Mouse (Mus musculus) small intestine, adult 2 months (tissue): ENCODE measurements around the gene Pth2. TPM values are rescaled to one million over a fixed set of nuclear protein-coding genes. Genes with fewer than 3 reads are reported as not detected.

Experiments
- H3K27ac ChIP-seq: fragments of 200-500 bp; 2 replicates; pipeline ENCODE4 v1.5.1; 2012; ENCODE audit warnings: low read depth, low read length, control low read depth, inconsistent platforms; ENCODE audit not compliant: insufficient read depth
- H3K27me3 ChIP-seq: fragments of 200-500 bp; 2 replicates; pipeline ENCODE4 v1.6.1; 2012; ENCODE audit warnings: mild to moderate bottlenecking, moderate library complexity, low read length, inconsistent platforms; ENCODE audit not compliant: control insufficient read depth, insufficient read depth
- H3K36me3 ChIP-seq: fragments of 200-500 bp; 2 replicates; pipeline ENCODE4 v1.6.1; 2012; ENCODE audit warnings: mild to moderate bottlenecking, low read length, control low read depth, inconsistent platforms; ENCODE audit not compliant: control insufficient read depth, insufficient read depth
- H3K4me1 ChIP-seq: fragments of 200-500 bp; 2 replicates; pipeline ENCODE4 v1.6.1; 2012; ENCODE audit warnings: low read length, inconsistent platforms, mixed read lengths; ENCODE audit not compliant: control insufficient read depth, insufficient read depth, insufficient read length
- H3K4me3 ChIP-seq: fragments of 200-500 bp; 2 replicates; pipeline ENCODE4 v1.5.1; 2012; ENCODE audit warnings: low read depth, mild to moderate bottlenecking, control low read depth, inconsistent platforms, low read length, moderate library complexity
- CTCF ChIP-seq: fragments of 200-500 bp; IDR thresholded peaks from 2 replicates; pipeline ENCODE4 v1.5.1; 2012; ENCODE audit warnings: low read depth, mild to moderate bottlenecking, control low read depth, inconsistent platforms, low read length, moderate library complexity, mixed read lengths; ENCODE audit not compliant: insufficient replicate concordance, insufficient read length; ENCODE audit errors: extremely low read depth
- POLR2A ChIP-seq: fragments of 200-500 bp; IDR thresholded peaks from 2 replicates; pipeline ENCODE4 v1.6.1; 2012; ENCODE audit warnings: low read depth, mild to moderate bottlenecking, control low read depth, inconsistent platforms, low read length, moderate library complexity
- WGBS: fragments of 180-500 bp; shearing (Covaris S2); methylation state at CpG from one replicate; pipeline ENCODE4 v1.1.7; 2018; 5-methylcytosine and 5-hydroxymethylcytosine counted together
- polyA plus RNA-seq: library from polyadenylated mRNA; depleted of rRNA; stranded (reverse); fragments of >200 nt; gene quantifications from 2 replicates; pipeline ENCODE4 v1.2.3, GENCODE M21; 2012

Gene Pth2
- polyA plus RNA-seq, 1 experiment, result not detected

DNA sequence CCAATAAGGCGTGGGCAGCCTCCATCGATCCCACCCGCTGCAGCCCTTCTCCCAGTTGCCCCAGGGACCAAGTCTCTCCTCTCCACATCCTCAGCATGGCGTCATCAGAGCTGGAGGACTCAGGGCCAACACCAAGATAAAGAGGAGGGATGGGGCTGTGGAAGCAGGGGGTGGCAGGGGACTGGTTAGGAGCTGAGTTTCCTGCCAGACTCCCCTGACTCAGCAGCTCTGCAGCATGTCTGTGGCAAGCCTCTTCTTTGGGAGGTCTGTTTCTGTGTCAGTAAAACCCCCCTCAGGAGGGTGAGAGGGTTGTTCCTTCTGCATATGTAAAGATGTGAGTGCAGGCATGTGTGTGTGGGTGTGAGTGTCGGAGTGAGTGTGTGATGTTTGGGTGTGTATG lies 16.2 kb downstream of the Pth2 start:
- H3K36me3 ChIP-seq, result no peaks in the 10 kb centered on the region
- no peak overlapping the region for H3K27ac ChIP-seq
- TF ChIP-seq POLR2A (no peak), CTCF (no peak)
- WGBS, result 66% methylated on average over 5 of the region's 5 CpGs
- H3K27me3 ChIP-seq, result no peaks in the 10 kb centered on the region
- no peaks in the 10 kb centered on the region for H3K4me1 ChIP-seq
- no peak overlapping the region for H3K4me3 ChIP-seq

DNA sequence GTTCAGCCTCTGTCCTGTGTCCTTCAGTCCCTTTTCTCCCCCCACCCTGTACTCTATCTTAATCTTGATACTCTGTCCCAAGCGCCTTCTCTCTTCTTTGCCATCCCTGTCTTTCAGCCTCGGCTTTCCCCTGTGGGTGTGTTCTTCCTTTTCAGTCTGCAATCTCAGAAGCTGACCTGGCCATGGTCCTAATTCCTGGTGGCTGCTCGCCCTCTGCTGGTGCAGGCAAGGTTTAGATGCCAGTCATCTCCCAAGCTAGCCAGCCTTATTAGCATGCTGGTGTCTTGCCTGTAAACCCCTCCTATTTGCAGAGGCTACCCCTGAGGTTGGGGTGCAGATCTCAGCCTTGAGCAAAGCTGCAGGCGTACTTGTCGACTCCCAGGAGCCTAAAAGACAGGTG lies 17.6 kb downstream of the Pth2 start:
- no peak overlapping the region for H3K27ac ChIP-seq
- TF ChIP-seq POLR2A, result no peak
- peak; percentile 75 for TF ChIP-seq CTCF
- no peak overlapping the region for H3K4me3 ChIP-seq
- no peaks in the 10 kb centered on the region for H3K27me3 ChIP-seq
- no peaks in the 10 kb centered on the region for H3K4me1 ChIP-seq
- 12% methylated on average over 5 of the region's 5 CpGs for WGBS
- no peaks in the 10 kb centered on the region for H3K36me3 ChIP-seq

DNA sequence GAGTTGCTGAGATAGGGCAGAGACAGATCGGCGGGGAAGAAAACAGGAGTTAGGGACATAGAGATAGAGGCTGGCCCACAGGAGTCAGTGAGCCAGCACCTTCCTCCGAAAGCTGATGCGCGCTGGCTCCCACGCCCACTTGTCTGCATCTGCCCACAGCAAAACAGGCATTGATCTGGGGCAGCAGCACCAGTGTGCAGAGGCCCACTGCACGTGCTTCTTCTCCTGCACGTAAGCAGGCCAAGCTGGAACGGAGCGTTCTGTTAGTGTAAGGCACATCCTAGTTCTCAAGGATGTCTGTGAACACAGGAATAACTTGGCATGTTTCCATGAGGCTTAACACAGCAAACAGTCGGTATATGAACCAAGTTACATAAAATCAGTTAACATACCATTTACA lies 18.2 kb downstream of the Pth2 start:
- no peaks in the 10 kb centered on the region for H3K4me1 ChIP-seq
- H3K27ac ChIP-seq, result no peak overlapping the region
- no peaks in the 10 kb centered on the region for H3K27me3 ChIP-seq
- TF ChIP-seq CTCF (no peak), POLR2A (no peak)
- no peak overlapping the region for H3K4me3 ChIP-seq
- 76% methylated on average over 11 of the region's 11 CpGs for WGBS
- no peaks in the 10 kb centered on the region for H3K36me3 ChIP-seq

DNA sequence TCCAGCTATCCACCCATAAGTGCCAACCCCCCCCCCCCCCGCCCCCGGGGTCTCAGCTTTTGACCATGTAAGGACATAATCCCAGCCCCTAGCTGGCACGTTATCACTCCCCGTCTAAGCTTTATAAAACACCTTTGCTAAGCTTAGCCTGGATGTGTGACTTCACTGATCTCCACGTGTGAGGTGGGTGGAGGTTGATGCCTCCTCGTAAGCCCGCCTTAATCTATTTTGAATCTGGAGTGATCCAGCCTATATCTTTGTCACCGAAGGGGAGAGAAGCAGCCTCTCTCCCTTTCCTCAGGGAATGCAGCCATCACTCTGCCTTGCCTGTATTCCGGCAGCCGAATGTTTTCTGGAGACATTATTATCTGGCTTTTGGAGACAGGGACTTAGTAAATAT lies 21.9 kb downstream of the Pth2 start:
- Histone ChIP-seq H3K4me1 (no peaks in the 10 kb centered on the region), H3K27ac (no peak overlapping the region), H3K4me3 (no peak overlapping the region), H3K27me3 (no peaks in the 10 kb centered on the region), H3K36me3 (no peaks in the 10 kb centered on the region)
- WGBS, result 42% methylated on average over 10 of the region's 10 CpGs
- TF ChIP-seq CTCF, result no peak
- TF ChIP-seq POLR2A, result no peak

DNA sequence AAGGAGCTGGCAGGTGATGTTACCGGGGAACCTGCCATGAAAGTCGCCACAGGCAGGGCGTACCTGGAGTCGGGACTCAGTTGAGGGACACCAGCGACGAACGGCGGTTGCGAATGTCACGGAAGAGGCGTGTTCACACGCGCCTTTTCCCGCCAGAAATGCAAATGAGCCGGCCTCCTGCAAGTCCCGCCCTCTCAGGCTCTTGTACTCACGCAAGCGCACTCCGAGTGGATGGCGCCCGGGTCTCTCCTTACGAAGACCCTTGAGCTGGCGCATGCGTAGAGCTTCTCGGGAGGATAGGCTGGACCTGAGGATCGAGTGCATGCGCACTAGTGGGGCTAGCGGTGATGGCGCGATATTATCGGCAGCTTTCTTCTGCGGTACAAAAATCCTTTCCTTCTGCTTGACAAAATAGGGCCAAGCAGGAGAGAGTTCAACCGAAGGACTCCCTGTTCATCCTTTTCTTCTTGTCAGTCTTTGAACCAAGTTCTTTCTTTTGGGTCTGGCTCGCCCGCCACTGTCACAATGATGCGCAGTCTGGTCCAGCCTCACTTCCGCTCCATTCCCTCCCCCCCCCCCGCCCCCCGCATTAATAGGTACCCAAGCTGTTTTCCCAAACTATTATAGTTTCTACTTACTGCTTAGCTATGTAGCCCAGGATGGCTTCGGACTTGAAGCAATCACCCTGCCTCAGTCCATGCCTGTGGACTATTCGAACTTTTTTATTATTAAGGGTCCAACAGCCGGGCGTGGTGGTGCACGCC lies 23.8 kb downstream of the Pth2 start, which contains the start of gene Ccdc155:
Ccdc155 (minus strand) TSS at position 513 of the 764 bp plus-strand sequence.
- TF ChIP-seq POLR2A, result no peak
- no peak for TF ChIP-seq CTCF
- Histone ChIP-seq H3K4me1 (no peaks in the 10 kb centered on the region), H3K27ac (no peak within 1 kb of the TSS), H3K36me3 (no peaks in the 10 kb centered on the region), H3K27me3 (no peaks in the 10 kb centered on the region), H3K4me3 (peak within 1 kb of the TSS; percentile 53)
- WGBS, result 7% methylated on average over 44 of the region's 44 CpGs

DNA sequence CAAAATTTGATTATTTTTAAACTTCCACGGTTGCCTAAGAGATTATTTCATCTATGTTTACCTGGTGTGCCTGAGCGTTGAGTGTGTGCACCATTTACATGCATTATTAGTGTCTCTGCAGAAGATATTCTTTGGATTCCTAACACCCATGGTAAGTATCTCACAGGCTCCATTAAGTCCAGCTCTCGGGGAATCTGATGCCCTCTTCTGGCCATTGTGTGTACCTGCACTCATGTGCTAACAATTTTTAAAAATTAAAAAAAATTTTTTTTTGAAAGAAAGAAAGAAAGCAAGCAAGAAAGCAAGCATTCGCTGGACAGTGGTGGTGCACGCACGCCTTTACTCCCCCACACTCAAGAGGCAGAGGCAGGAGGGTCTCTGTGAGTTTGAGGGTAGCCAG lies 27.5 kb downstream of the Pth2 start:
- TF ChIP-seq POLR2A (no peak), CTCF (no peak)
- H3K27me3 ChIP-seq, result peaks cover 7% of the 10 kb centered on the region; the same call in 1 of the 2 replicates
- H3K4me3 ChIP-seq, result no peak overlapping the region
- H3K36me3 ChIP-seq, result no peaks in the 10 kb centered on the region
- WGBS, result 81% methylated on average over 6 of the region's 6 CpGs
- H3K4me1 ChIP-seq, result peaks cover 6% of the 10 kb centered on the region
- H3K27ac ChIP-seq, result no peak overlapping the region

DNA sequence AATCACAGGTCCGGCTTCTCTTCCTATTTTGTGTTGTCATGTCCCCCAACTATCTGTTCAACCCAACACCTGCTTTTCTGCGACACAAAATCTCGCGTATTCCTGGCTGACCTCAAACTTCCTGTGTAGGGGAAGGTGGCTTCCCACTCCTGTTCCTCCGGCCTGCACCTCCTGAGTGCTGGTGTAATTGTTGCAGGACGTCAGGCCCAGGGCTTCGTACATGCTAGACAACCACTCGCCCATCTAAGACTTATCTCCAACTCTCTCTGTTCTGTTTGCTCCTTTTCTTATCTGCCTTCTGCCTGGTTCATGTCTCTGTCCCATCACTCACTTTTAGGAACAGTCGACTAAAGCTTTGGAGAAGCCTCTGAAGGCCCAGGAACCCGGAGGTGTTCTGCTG lies 30.3 kb downstream of the Pth2 start:
- Histone ChIP-seq H3K4me3 (peak overlapping the region; percentile 22; the same call in 1 of the 2 replicates), H3K27ac (no peak overlapping the region), H3K27me3 (peaks cover 15% of the 10 kb centered on the region), H3K36me3 (no peaks in the 10 kb centered on the region), H3K4me1 (peaks cover 11% of the 10 kb centered on the region)
- TF ChIP-seq POLR2A (no peak), CTCF (no peak)
- 59% methylated on average over 10 of the region's 10 CpGs for WGBS
